ENCODE assay signal across 8 mouse cellular contexts in genomic region chr10:77251223-77251783, GRCm38 (mm10). TPM values are rescaled to one million over a fixed set of nuclear protein-coding genes. Genes with fewer than 3 reads are reported as not detected.
DNase-seq lines count a peak whose midpoint lies in the region; ATAC-seq lines count a peak whose summit lies in the region.
"Had no signal": no experiment of that assay in that cellular context is flagged by ENCODE, and none has a peak within 500 bp of the region (broad histone marks: within the 10 kb centered on the region; RNA-seq: fewer than 3 reads in every experiment).

No protein-coding gene starts in this region.

- no peaks in the 10 kb centered on the region for H3K36me3 ChIP-seq in midbrain, embryonic 11.5 days (ENCODE audit: control insufficient read depth, insufficient read depth, low read length)
- no peaks in the 10 kb centered on the region for H3K36me3 ChIP-seq in midbrain, embryonic 16.5 days (ENCODE audit: control insufficient read depth, insufficient read depth, low read length)
- H3K36me3 ChIP-seq in heart, embryonic 13.5 days, result no peaks in the 10 kb centered on the region
- H3K36me3 ChIP-seq in liver, embryonic 13.5 days, result no peaks in the 10 kb centered on the region
- H3K36me3 ChIP-seq: midbrain, embryonic 12.5 days had no signal

- no peaks in the 10 kb centered on the region; the same call in 1 of the 2 replicates for H3K27me3 ChIP-seq in midbrain, embryonic 11.5 days (ENCODE audit: control insufficient read depth, insufficient read depth, low read length)
- no peaks in the 10 kb centered on the region for H3K27me3 ChIP-seq in midbrain, embryonic 16.5 days (ENCODE audit: control insufficient read depth, insufficient read depth, low read depth, low read length)
- no peaks in the 10 kb centered on the region for H3K27me3 ChIP-seq in heart, embryonic 13.5 days (replicated peaks)
- H3K27me3 ChIP-seq in liver, embryonic 13.5 days, result peaks cover 15% of the 10 kb centered on the region; the same call in 1 of the 2 replicates

- no peak for ATAC-seq in midbrain, embryonic 11.5 days (ENCODE audit: low FRiP score)
- no peak for ATAC-seq in midbrain, embryonic 16.5 days
- no peak for ATAC-seq in heart, embryonic 13.5 days (ENCODE audit: extremely low read depth, insufficient number of reproducible peaks, low FRiP score, low TSS enrichment)
- ATAC-seq in liver, embryonic 13.5 days (ENCODE audit: low read depth), result no peak
- ATAC-seq in megakaryocyte progenitor cell, adult 5-6 weeks (replicated peaks; ENCODE audit: poor library complexity), result no peak

- DNase-seq in midbrain, embryonic 11.5 days (ENCODE audit: low spot score, missing footprints), result peak; percentile 87
- DNase-seq in brain, adult 2 months (ENCODE audit: low read depth, low spot score), result peak; percentile 82
- DNase-seq in liver, embryonic 13.5 days, result no peak
- peak; percentile 76 for DNase-seq in urinary bladder, postnatal 14 days (ENCODE audit: low spot score)

- no peak overlapping the region for H3K27ac ChIP-seq in midbrain, embryonic 11.5 days (ENCODE audit: low read depth, low read length)
- no peak overlapping the region for H3K27ac ChIP-seq in midbrain, embryonic 16.5 days (ENCODE audit: low read length)
- H3K27ac ChIP-seq in heart, embryonic 13.5 days (replicated peaks), result peak overlapping the region; percentile 76
- H3K27ac ChIP-seq in liver, embryonic 13.5 days, result no peak overlapping the region
- H3K27ac ChIP-seq: midbrain, embryonic 12.5 days had no signal

- H3K4me1 ChIP-seq in midbrain, embryonic 11.5 days (ENCODE audit: control insufficient read depth, insufficient read depth, low read length), result peaks cover 5% of the 10 kb centered on the region; the same call in 1 of the 2 replicates
- peaks cover 4% of the 10 kb centered on the region; the same call in 1 of the 2 replicates for H3K4me1 ChIP-seq in midbrain, embryonic 16.5 days (ENCODE audit: control insufficient read depth, insufficient read depth, low read length)
- H3K4me1 ChIP-seq in heart, embryonic 13.5 days, result peaks cover 38% of the 10 kb centered on the region
- peaks cover 31% of the 10 kb centered on the region for H3K4me1 ChIP-seq in liver, embryonic 13.5 days (replicated peaks)

- 58% methylated on average over 18 of the region's 18 CpGs for WGBS in midbrain, embryonic 11.5 days
- WGBS in midbrain, embryonic 16.5 days, result 68% methylated on average over 18 of the region's 18 CpGs
- 47% methylated on average over 18 of the region's 18 CpGs for WGBS in heart, embryonic 13.5 days
- 63% methylated on average over 18 of the region's 18 CpGs for WGBS in liver, embryonic 13.5 days (ENCODE audit: insufficient replicate concordance)

- H3K9me3 ChIP-seq in midbrain, embryonic 11.5 days (ENCODE audit: control insufficient read depth, low read length), result no peaks in the 10 kb centered on the region
- H3K9me3 ChIP-seq in midbrain, embryonic 16.5 days (replicated peaks; ENCODE audit: control insufficient read depth, low read length, poor library complexity, severe bottlenecking), result no peaks in the 10 kb centered on the region
- no peaks in the 10 kb centered on the region for H3K9me3 ChIP-seq in heart, embryonic 13.5 days
- no peaks in the 10 kb centered on the region for H3K9me3 ChIP-seq in liver, embryonic 13.5 days (replicated peaks)
- H3K9me3 ChIP-seq: midbrain, embryonic 12.5 days had no signal

- H3K9ac ChIP-seq in midbrain, embryonic 11.5 days (ENCODE audit: low read length), result no peak overlapping the region
- no peak overlapping the region for H3K9ac ChIP-seq in midbrain, embryonic 16.5 days (ENCODE audit: low read depth, low read length)
- H3K9ac ChIP-seq in heart, embryonic 13.5 days, result peak overlapping the region; percentile 59
- H3K9ac ChIP-seq in liver, embryonic 13.5 days, result no peak overlapping the region
- H3K9ac ChIP-seq: midbrain, embryonic 12.5 days had no signal

- no peak overlapping the region for H3K4me2 ChIP-seq in midbrain, embryonic 11.5 days
- H3K4me2 ChIP-seq in midbrain, embryonic 16.5 days (ENCODE audit: low read length), result no peak overlapping the region
- H3K4me2 ChIP-seq in heart, embryonic 13.5 days, result peak overlapping the region; percentile 55
- H3K4me2 ChIP-seq in liver, embryonic 13.5 days, result peak overlapping the region; percentile 13
- H3K4me2 ChIP-seq: midbrain, embryonic 12.5 days had no signal

- no peak overlapping the region for H3K4me3 ChIP-seq in midbrain, embryonic 11.5 days (ENCODE audit: low read depth, low read length)
- H3K4me3 ChIP-seq in midbrain, embryonic 16.5 days (ENCODE audit: low read depth, low read length), result no peak overlapping the region
- H3K4me3 ChIP-seq in heart, embryonic 13.5 days, result peak overlapping the region; percentile 20; the same call in 1 of the 2 replicates
- no peak overlapping the region for H3K4me3 ChIP-seq in liver, embryonic 13.5 days (replicated peaks)
- H3K4me3 ChIP-seq: midbrain, embryonic 12.5 days had no signal

RNA-seq across cellular contexts. Expression of gene Pofut2, which starts 7.7 kb away (rescaled TPM):
- 63.6 and 69.7 TPM in 2 replicates for polyA plus RNA-seq in midbrain, embryonic 11.5 days (2014; fragmentation: Nextera tagmentation; extraction: Ambion mirVana)
- polyA plus RNA-seq in midbrain, embryonic 16.5 days (2015; fragmentation: Nextera tagmentation; extraction: Ambion mirVana), result 51.5 and 52.5 TPM in 2 replicates
- 120 and 122 TPM in 2 replicates for polyA plus RNA-seq in heart, embryonic 13.5 days (2015; fragmentation: Nextera tagmentation; extraction: Ambion mirVana)
- polyA plus RNA-seq in liver, embryonic 13.5 days (2015; fragmentation: Nextera tagmentation; extraction: Ambion mirVana), result 29.7 and 30.2 TPM in 2 replicates
- total RNA-seq in megakaryocyte progenitor cell, adult 5-6 weeks (2015), result 11.5 and 12.0 TPM in 2 replicates
- 15.0 and 15.8 TPM in 2 replicates for total RNA-seq in megakaryocyte progenitor cell, adult 5-6 weeks (2017)

Comparison
In these comparisons a context has a peak if more than half of its experiments do, and no peak if none do; other contexts are left out.
1. H3K4me2 ChIP-seq: peak in heart, embryonic 13.5 days (single experiment) and liver, embryonic 13.5 days (single experiment); none in midbrain, embryonic 11.5 days (single experiment) and midbrain, embryonic 16.5 days (single experiment).